21 mouse cellular contexts compared by ENCODE assay signal in genomic region chr3:101106326-101106725, GRCm38 (mm10). TPM values are rescaled to one million over a fixed set of nuclear protein-coding genes. Genes with fewer than 3 reads are reported as not detected.
DNase-seq lines count a peak whose midpoint lies in the region; ATAC-seq lines count a peak whose summit lies in the region.
"Had no signal": no experiment of that assay in that cellular context is flagged by ENCODE, and none has a peak within 500 bp of the region (broad histone marks: within the 10 kb centered on the region; RNA-seq: fewer than 3 reads in every experiment).

No protein-coding gene starts in this region.

- H3K36me3 ChIP-seq in forebrain, embryonic 13.5 days (ENCODE audit: poor library complexity, severe bottlenecking): no peaks in the 10 kb centered on the region
- H3K36me3 ChIP-seq in forebrain, embryonic 10.5 days (replicated peaks): peaks cover 3% of the 10 kb centered on the region; the same call in 1 of the 2 replicates
- H3K36me3 ChIP-seq in forebrain, embryonic 15.5 days: no peaks in the 10 kb centered on the region
- no peaks in the 10 kb centered on the region for H3K36me3 ChIP-seq in forebrain, embryonic 16.5 days (ENCODE audit: control insufficient read depth, insufficient read depth)
- no peaks in the 10 kb centered on the region for H3K36me3 ChIP-seq in hindbrain, embryonic 11.5 days (ENCODE audit: control insufficient read depth, insufficient read depth, low read length)
- H3K36me3 ChIP-seq: embryonic facial prominence, embryonic 10.5 days; embryonic facial prominence, embryonic 12.5 days; G1E had no signal

- no peaks in the 10 kb centered on the region for H3K27me3 ChIP-seq in forebrain, embryonic 13.5 days
- peaks cover 14% of the 10 kb centered on the region; the same call in 1 of the 2 replicates for H3K27me3 ChIP-seq in forebrain, embryonic 10.5 days (ENCODE audit: poor library complexity, severe bottlenecking)
- H3K27me3 ChIP-seq in forebrain, embryonic 15.5 days: no peaks in the 10 kb centered on the region
- H3K27me3 ChIP-seq in forebrain, embryonic 16.5 days (replicated peaks; ENCODE audit: control insufficient read depth, insufficient read depth, low read length): no peaks in the 10 kb centered on the region
- H3K27me3 ChIP-seq in hindbrain, embryonic 11.5 days (ENCODE audit: control insufficient read depth, insufficient read depth, low read length): no peaks in the 10 kb centered on the region
- H3K27me3 ChIP-seq: embryonic facial prominence, embryonic 12.5 days; Patski had no signal

- 83% methylated on average over 3 of the region's 3 CpGs for WGBS in forebrain, embryonic 13.5 days
- WGBS in forebrain, embryonic 10.5 days: 97% methylated on average over 3 of the region's 3 CpGs
- 52% methylated on average over 3 of the region's 3 CpGs for WGBS in forebrain, embryonic 15.5 days
- WGBS in forebrain, embryonic 16.5 days: 58% methylated on average over 3 of the region's 3 CpGs
- 89% methylated on average over 3 of the region's 3 CpGs for WGBS in hindbrain, embryonic 11.5 days

- no peak for ATAC-seq in forebrain, embryonic 13.5 days
- no peak for ATAC-seq in forebrain, embryonic 15.5 days (replicated peaks)
- no peak for ATAC-seq in forebrain, embryonic 16.5 days
- ATAC-seq in hindbrain, embryonic 11.5 days (ENCODE audit: low FRiP score): no peak
- ATAC-seq: activated CD4-positive, CD25-positive, alpha-beta regulatory T cell, adult 4 months; Patski had no signal

- H3K4me3 ChIP-seq in forebrain, embryonic 13.5 days: no peak overlapping the region
- H3K4me3 ChIP-seq in forebrain, embryonic 10.5 days: no peak overlapping the region
- no peak overlapping the region for H3K4me3 ChIP-seq in forebrain, embryonic 15.5 days
- H3K4me3 ChIP-seq in forebrain, embryonic 16.5 days (replicated peaks; ENCODE audit: low read length): no peak overlapping the region
- no peak overlapping the region for H3K4me3 ChIP-seq in hindbrain, embryonic 11.5 days (ENCODE audit: low read depth, low read length)
- H3K4me3 ChIP-seq: embryonic facial prominence, embryonic 10.5 days; embryonic facial prominence, embryonic 12.5 days; gastrocnemius, adult 2 months had no signal

- peak overlapping the region; percentile 70 for H3K27ac ChIP-seq in forebrain, embryonic 13.5 days
- no peak overlapping the region for H3K27ac ChIP-seq in forebrain, embryonic 10.5 days
- H3K27ac ChIP-seq in forebrain, embryonic 15.5 days (replicated peaks): 0 out of 2 replicates have a peak overlapping the region, but pooled peaks have one; percentile 38
- H3K27ac ChIP-seq in forebrain, embryonic 16.5 days (ENCODE audit: low read length): no peak overlapping the region
- H3K27ac ChIP-seq in hindbrain, embryonic 11.5 days (ENCODE audit: low read depth, low read length): no peak overlapping the region
- H3K27ac ChIP-seq: embryonic facial prominence, embryonic 10.5 days; embryonic facial prominence, embryonic 12.5 days; gastrocnemius, adult 2 months had no signal

- H3K9me3 ChIP-seq in forebrain, embryonic 13.5 days (replicated peaks): no peaks in the 10 kb centered on the region
- no peaks in the 10 kb centered on the region for H3K9me3 ChIP-seq in forebrain, embryonic 10.5 days
- H3K9me3 ChIP-seq in forebrain, embryonic 15.5 days: no peaks in the 10 kb centered on the region
- H3K9me3 ChIP-seq in forebrain, embryonic 16.5 days (ENCODE audit: control insufficient read depth, low read length): no peaks in the 10 kb centered on the region
- no peaks in the 10 kb centered on the region for H3K9me3 ChIP-seq in hindbrain, embryonic 11.5 days (ENCODE audit: control insufficient read depth, low read length)
- H3K9me3 ChIP-seq: embryonic facial prominence, embryonic 10.5 days; embryonic facial prominence, embryonic 12.5 days had no signal

- H3K4me1 ChIP-seq in forebrain, embryonic 13.5 days: peaks cover 86% of the 10 kb centered on the region
- H3K4me1 ChIP-seq in forebrain, embryonic 10.5 days: peaks cover 71% of the 10 kb centered on the region
- H3K4me1 ChIP-seq in forebrain, embryonic 15.5 days: peaks cover 80% of the 10 kb centered on the region
- peaks cover 63% of the 10 kb centered on the region for H3K4me1 ChIP-seq in forebrain, embryonic 16.5 days (replicated peaks; ENCODE audit: control insufficient read depth, insufficient read depth, low read length)
- 0 out of 2 replicates have a peak, but pooled peaks cover 4% of the 10 kb centered on the region for H3K4me1 ChIP-seq in hindbrain, embryonic 11.5 days (replicated peaks; ENCODE audit: control insufficient read depth, insufficient read depth, low read length)

- peak overlapping the region; percentile 35; the same call in 1 of the 2 replicates for H3K4me2 ChIP-seq in forebrain, embryonic 13.5 days
- 0 out of 2 replicates have a peak overlapping the region, but pooled peaks have one; percentile 24 for H3K4me2 ChIP-seq in forebrain, embryonic 15.5 days (replicated peaks)
- no peak overlapping the region for H3K4me2 ChIP-seq in forebrain, embryonic 16.5 days (ENCODE audit: low read length)
- no peak overlapping the region for H3K4me2 ChIP-seq in hindbrain, embryonic 11.5 days (replicated peaks; ENCODE audit: low read depth, low read length)
- H3K4me2 ChIP-seq: embryonic facial prominence, embryonic 12.5 days had no signal

- DNase-seq in forebrain, embryonic 10.5 days (ENCODE audit: extremely low spot score, low spot score): no peak
- DNase-seq in brain, adult 2 months (ENCODE audit: low read depth, low spot score): peak; percentile 52
- no peak for DNase-seq in gastrocnemius, adult 18-20 months (ENCODE audit: low spot score)
- no peak for DNase-seq in hindbrain, embryonic 11.5 days (ENCODE audit: low spot score)
- DNase-seq: adrenal gland, adult 8-10 months; adrenal gland, postnatal 14 days; adrenal gland, postnatal 36 days; cerebellum, adult 11-12 months; cerebellum, adult 2 months; cerebellum, adult 9-10 months; cerebellum, postnatal 10 days; cerebellum, postnatal 25 days; gastrocnemius, adult 2 months had no signal

- H3K9ac ChIP-seq in forebrain, embryonic 13.5 days: no peak overlapping the region
- no peak overlapping the region for H3K9ac ChIP-seq in forebrain, embryonic 15.5 days (replicated peaks)
- H3K9ac ChIP-seq in forebrain, embryonic 16.5 days (replicated peaks; ENCODE audit: low read depth, low read length): no peak overlapping the region
- H3K9ac ChIP-seq in hindbrain, embryonic 11.5 days (ENCODE audit: low read depth, low read length): no peak overlapping the region
- H3K9ac ChIP-seq: embryonic facial prominence, embryonic 12.5 days had no signal

RNA-seq across cellular contexts. Expression of gene Ptgfrn, which starts 3.8 kb away (rescaled TPM):
- 4.0 and 4.5 TPM in 2 replicates for polyA plus RNA-seq in forebrain, embryonic 13.5 days (2015; fragmentation: Nextera tagmentation; extraction: Ambion mirVana)
- 3.2 and 3.3 TPM in 2 replicates for polyA plus RNA-seq in forebrain, embryonic 10.5 days (2016; fragmentation: Nextera tagmentation; extraction: Ambion mirVana)
- polyA plus RNA-seq in forebrain, embryonic 15.5 days (2015; fragmentation: Nextera tagmentation; extraction: Ambion mirVana): 3.4 and 3.8 TPM in 2 replicates
- polyA plus RNA-seq in forebrain, embryonic 16.5 days (2015; fragmentation: Nextera tagmentation; extraction: Ambion mirVana): 3.2 and 3.4 TPM in 2 replicates
- 1 to 10 TPM; 6.7 to 8.5 TPM for total RNA-seq in gastrocnemius, adult 18-20 months (2021)
- polyA plus RNA-seq in hindbrain, embryonic 11.5 days (2014; fragmentation: Nextera tagmentation; extraction: Ambion mirVana): 3.3 and 3.5 TPM in 2 replicates
- polyA plus RNA-seq: G1E had no signal

Comparison
In these comparisons a context has a peak if more than half of its experiments do, and no peak if none do; other contexts are left out.
1. H3K27ac ChIP-seq: peak in forebrain, embryonic 13.5 days (single experiment) and forebrain, embryonic 15.5 days (single experiment); none in forebrain, embryonic 10.5 days (single experiment), forebrain, embryonic 16.5 days (single experiment) and hindbrain, embryonic 11.5 days (single experiment).
2. H3K4me2 ChIP-seq: peak in forebrain, embryonic 13.5 days (single experiment) and forebrain, embryonic 15.5 days (single experiment); none in forebrain, embryonic 16.5 days (single experiment) and hindbrain, embryonic 11.5 days (single experiment).